Mouse (Mus musculus): ENCODE data around the gene Gm20431. TPM values are rescaled to one million over a fixed set of nuclear protein-coding genes. Genes with fewer than 3 reads are reported as not detected.

Gm20431 gene
- polyA plus RNA-seq (2015; fragmentation: Nextera tagmentation; extraction: Ambion mirVana): 8.6 and 11.5 TPM in 2 replicates

- WGBS: under 1% methylated on average over 107 of the region's 110 CpGs
- Histone ChIP-seq H3K27ac (replicated peaks) (peak within 1 kb of the TSS; percentile 75), H3K9me3 (no peaks in the 10 kb centered on the region), H3K4me1 (replicated peaks) (peaks cover 42% of the 10 kb centered on the region), H3K4me3 (peak within 1 kb of the TSS; percentile 95), H3K4me2 (peak within 1 kb of the TSS; percentile 87), H3K9ac (peak within 1 kb of the TSS; percentile 98), H3K36me3 (no peaks in the 10 kb centered on the region), H3K27me3 (no peaks in the 10 kb centered on the region; the same call in 1 of the 2 replicates)
- peak; percentile 95 for ATAC-seq (ENCODE audit: low FRiP score, low read depth)
Measured at GRCm38 (mm10) chr2:167661270-167662203, at the start of gene Gm20431. Gene Gm20431 (minus strand): TSS chr2:167661496.

- no peak for ATAC-seq (ENCODE audit: low FRiP score, low read depth)
Measured at GRCm38 (mm10) chr2:167710574-167710973, 49.3 kb upstream of the Gm20431 start.

GRCm38 (mm10) chr2:167709969-167710368 lies 48.7 kb upstream of the Gm20431 start:
- no peak for ATAC-seq (ENCODE audit: low FRiP score, low read depth)
- 65% methylated on average over 6 of the region's 6 CpGs for WGBS
- H3K36me3 ChIP-seq: no peaks in the 10 kb centered on the region
- H3K9ac ChIP-seq: no peak overlapping the region
- H3K4me1 ChIP-seq (replicated peaks): no peaks in the 10 kb centered on the region
- no peaks in the 10 kb centered on the region for H3K27me3 ChIP-seq
- H3K4me3 ChIP-seq: no peak overlapping the region
- H3K4me2 ChIP-seq: no peak overlapping the region
- H3K27ac ChIP-seq (replicated peaks): no peak overlapping the region
- no peaks in the 10 kb centered on the region for H3K9me3 ChIP-seq

More at GRCm38 (mm10) chr2:167710574-167710973, 49.3 kb upstream of the Gm20431 start:
- no peak overlapping the region for H3K4me3 ChIP-seq
- H3K4me1 ChIP-seq (replicated peaks): no peaks in the 10 kb centered on the region
- H3K27me3 ChIP-seq: no peaks in the 10 kb centered on the region
- no peaks in the 10 kb centered on the region for H3K9me3 ChIP-seq
- WGBS: 57% methylated on average over 6 of the region's 6 CpGs
- no peak overlapping the region for H3K4me2 ChIP-seq
- no peaks in the 10 kb centered on the region for H3K36me3 ChIP-seq
- no peak overlapping the region for H3K9ac ChIP-seq
- no peak overlapping the region for H3K27ac ChIP-seq (replicated peaks)

GRCm38 (mm10) chr2:167708373-167708772 lies 47.1 kb upstream of the Gm20431 start:
- no peak overlapping the region for H3K4me2 ChIP-seq
- no peaks in the 10 kb centered on the region for H3K36me3 ChIP-seq
- no peak overlapping the region for H3K27ac ChIP-seq (replicated peaks)
- no peaks in the 10 kb centered on the region for H3K9me3 ChIP-seq
- 65% methylated on average over 15 of the region's 15 CpGs for WGBS
- H3K9ac ChIP-seq: no peak overlapping the region
- no peaks in the 10 kb centered on the region for H3K27me3 ChIP-seq
- no peak overlapping the region for H3K4me3 ChIP-seq
- ATAC-seq (ENCODE audit: low FRiP score, low read depth): no peak
- no peaks in the 10 kb centered on the region for H3K4me1 ChIP-seq (replicated peaks)

- Histone ChIP-seq H3K36me3 (no peaks in the 10 kb centered on the region), H3K9ac (no peak overlapping the region), H3K4me2 (no peak overlapping the region), H3K4me3 (no peak overlapping the region), H3K27ac (replicated peaks) (no peak overlapping the region), H3K9me3 (no peaks in the 10 kb centered on the region), H3K4me1 (replicated peaks) (no peaks in the 10 kb centered on the region), H3K27me3 (no peaks in the 10 kb centered on the region)
- no peak for ATAC-seq (ENCODE audit: low FRiP score, low read depth)
- WGBS: 76% methylated on average over 11 of the region's 11 CpGs
Measured at GRCm38 (mm10) chr2:167706183-167706939, 45.1 kb upstream of the Gm20431 start.

- Histone ChIP-seq H3K27ac (replicated peaks) (no peak overlapping the region), H3K4me1 (replicated peaks) (no peaks in the 10 kb centered on the region), H3K4me3 (no peak overlapping the region), H3K9me3 (no peaks in the 10 kb centered on the region), H3K36me3 (no peaks in the 10 kb centered on the region), H3K27me3 (no peaks in the 10 kb centered on the region), H3K9ac (no peak overlapping the region), H3K4me2 (no peak overlapping the region)
- ATAC-seq (ENCODE audit: low FRiP score, low read depth): no peak
- 94% methylated on average over 4 of the region's 4 CpGs for WGBS
Measured at GRCm38 (mm10) chr2:167704409-167704808, 43.1 kb upstream of the Gm20431 start.

GRCm38 (mm10) chr2:167702126-167702525 lies 40.8 kb upstream of the Gm20431 start:
- no peak overlapping the region for H3K4me3 ChIP-seq
- H3K27ac ChIP-seq (replicated peaks): no peak overlapping the region
- H3K9ac ChIP-seq: no peak overlapping the region
- no peak for ATAC-seq (ENCODE audit: low FRiP score, low read depth)
- H3K4me2 ChIP-seq: no peak overlapping the region
- no peaks in the 10 kb centered on the region for H3K4me1 ChIP-seq (replicated peaks)
- H3K36me3 ChIP-seq: no peaks in the 10 kb centered on the region
- no peaks in the 10 kb centered on the region for H3K9me3 ChIP-seq
- H3K27me3 ChIP-seq: no peaks in the 10 kb centered on the region
- 76% methylated on average over 6 of the region's 6 CpGs for WGBS

- no peak overlapping the region for H3K4me3 ChIP-seq
- no peaks in the 10 kb centered on the region for H3K36me3 ChIP-seq
- H3K9me3 ChIP-seq: no peaks in the 10 kb centered on the region
- ATAC-seq (ENCODE audit: low FRiP score, low read depth): no peak
- WGBS: 72% methylated on average over 5 of the region's 5 CpGs
- H3K4me1 ChIP-seq (replicated peaks): no peaks in the 10 kb centered on the region
- no peak overlapping the region for H3K9ac ChIP-seq
- H3K4me2 ChIP-seq: no peak overlapping the region
- no peak overlapping the region for H3K27ac ChIP-seq (replicated peaks)
- no peaks in the 10 kb centered on the region for H3K27me3 ChIP-seq
Measured at GRCm38 (mm10) chr2:167701472-167701871, 40.2 kb upstream of the Gm20431 start.

GRCm38 (mm10) chr2:167700018-167700417 lies 38.7 kb upstream of the Gm20431 start:
- no peak overlapping the region for H3K27ac ChIP-seq (replicated peaks)
- ATAC-seq (ENCODE audit: low FRiP score, low read depth): no peak

GRCm38 (mm10) chr2:167697902-167698301 lies 36.6 kb upstream of the Gm20431 start:
- H3K27me3 ChIP-seq: no peaks in the 10 kb centered on the region
- H3K4me1 ChIP-seq (replicated peaks): no peaks in the 10 kb centered on the region
- H3K27ac ChIP-seq (replicated peaks): no peak overlapping the region
- no peaks in the 10 kb centered on the region for H3K9me3 ChIP-seq
- WGBS: 64% methylated on average over 5 of the region's 5 CpGs
- H3K4me3 ChIP-seq: no peak overlapping the region
- no peak overlapping the region for H3K9ac ChIP-seq
- H3K36me3 ChIP-seq: no peaks in the 10 kb centered on the region
- H3K4me2 ChIP-seq: no peak overlapping the region
- ATAC-seq (ENCODE audit: low FRiP score, low read depth): no peak

More at GRCm38 (mm10) chr2:167700018-167700417, 38.7 kb upstream of the Gm20431 start:
- Histone ChIP-seq H3K9ac (no peak overlapping the region), H3K4me2 (no peak overlapping the region), H3K9me3 (no peaks in the 10 kb centered on the region), H3K4me1 (replicated peaks) (no peaks in the 10 kb centered on the region), H3K27me3 (no peaks in the 10 kb centered on the region), H3K4me3 (no peak overlapping the region), H3K36me3 (no peaks in the 10 kb centered on the region)
- WGBS: 79% methylated on average over 5 of the region's 5 CpGs

- Histone ChIP-seq H3K4me2 (no peak overlapping the region), H3K9me3 (no peaks in the 10 kb centered on the region), H3K4me3 (no peak overlapping the region), H3K36me3 (no peaks in the 10 kb centered on the region), H3K4me1 (replicated peaks) (no peaks in the 10 kb centered on the region), H3K27me3 (peaks cover 10% of the 10 kb centered on the region), H3K27ac (replicated peaks) (no peak overlapping the region), H3K9ac (no peak overlapping the region)
- WGBS: 87% methylated on average over 7 of the region's 7 CpGs
- no peak for ATAC-seq (ENCODE audit: low FRiP score, low read depth)
Measured at GRCm38 (mm10) chr2:167696143-167696542, 34.8 kb upstream of the Gm20431 start.

- H3K4me3 ChIP-seq: no peak overlapping the region
- H3K27ac ChIP-seq (replicated peaks): no peak overlapping the region
- no peaks in the 10 kb centered on the region for H3K9me3 ChIP-seq
- 61% methylated on average over 14 of the region's 14 CpGs for WGBS
- peaks cover 17% of the 10 kb centered on the region for H3K27me3 ChIP-seq
- no peak overlapping the region for H3K9ac ChIP-seq
- no peak for ATAC-seq (ENCODE audit: low FRiP score, low read depth)
- H3K36me3 ChIP-seq: no peaks in the 10 kb centered on the region
- peaks cover 2% of the 10 kb centered on the region for H3K4me1 ChIP-seq (replicated peaks)
- no peak overlapping the region for H3K4me2 ChIP-seq
Measured at GRCm38 (mm10) chr2:167695491-167695890, 34.2 kb upstream of the Gm20431 start.
